Mouse (Mus musculus): Measurements from ENCODE around the gene Pcna.

DNA sequence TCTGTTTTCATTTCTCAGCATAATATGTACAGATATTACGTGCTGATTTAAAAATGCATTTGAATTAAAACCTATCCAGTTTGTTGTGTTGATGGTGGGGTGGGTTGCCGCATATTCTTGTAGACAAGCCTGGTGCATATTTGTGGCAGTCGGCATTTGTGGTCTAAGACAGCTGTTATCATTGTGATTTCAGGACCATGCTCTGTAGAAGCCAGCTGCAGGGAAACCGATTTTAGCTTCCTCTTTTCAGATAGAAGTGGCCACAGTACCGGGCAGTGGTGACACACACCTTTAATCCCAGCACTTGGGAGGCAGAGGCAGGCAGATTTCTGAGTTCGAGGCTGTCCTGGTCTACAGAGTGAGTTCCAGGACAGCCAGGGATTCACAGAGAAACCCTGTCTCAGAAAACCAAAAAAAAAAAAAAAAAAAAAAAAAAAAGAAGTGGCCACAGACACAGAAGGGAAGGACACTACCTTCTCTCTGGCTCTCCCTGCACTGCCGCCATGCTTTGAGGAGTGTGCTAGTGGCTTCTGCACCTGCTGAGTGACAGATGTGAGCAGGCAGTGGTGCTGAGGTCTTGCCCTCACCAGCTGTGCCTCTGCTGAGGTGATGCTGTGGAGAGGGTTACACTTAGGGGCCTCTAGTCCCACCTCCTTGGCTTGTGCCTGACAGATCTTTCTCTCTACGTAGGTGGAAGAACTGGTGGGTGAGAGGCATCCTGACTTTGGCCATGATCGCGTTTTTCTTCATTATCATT lies 40.8 kb upstream of the Pcna start:
- TF ChIP-seq EP300 (IDR thresholded peaks at IDR 0.05; ENCODE audit: insufficient read depth, low read depth, low read length) (no peak), CTCF (IDR thresholded peaks at IDR 0.05) (no peak)
